8 mouse cellular contexts compared by ENCODE assay signal in the genomic region with DNA sequence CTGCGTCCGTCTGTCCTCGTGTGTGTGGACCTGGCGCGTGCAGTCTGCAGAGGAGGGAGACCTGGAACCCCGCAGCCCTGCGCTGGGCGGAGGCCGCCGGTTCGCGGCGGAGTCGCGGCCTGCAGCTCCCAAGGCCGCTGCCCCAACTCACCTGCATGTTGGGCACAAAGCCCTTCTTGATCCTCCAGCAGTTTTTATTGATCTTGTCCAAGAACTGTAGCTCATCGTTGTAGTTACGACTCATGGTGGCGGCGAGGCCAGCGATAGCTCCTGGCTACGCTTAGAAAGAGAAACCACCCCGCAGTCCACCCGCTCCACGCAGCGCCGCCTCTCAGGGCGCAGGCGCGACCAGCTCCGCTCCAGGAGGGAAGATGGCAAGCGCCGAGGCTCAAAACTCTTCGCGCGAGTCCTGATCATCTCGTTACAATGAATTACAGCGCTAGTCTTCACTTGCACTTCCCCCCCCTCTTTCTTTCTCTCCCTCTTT. TPM values are rescaled to one million over a fixed set of nuclear protein-coding genes. Genes with fewer than 3 reads are reported as not detected.
DNase-seq lines count a peak whose midpoint lies in the region; ATAC-seq lines count a peak whose summit lies in the region.

A gene (minus strand): TSS at position 360 of the 487 bp plus-strand sequence.

- DNase-seq in ES-CJ7 (ENCODE audit: low read depth, low spot score): peak; percentile 95
- peak; percentile 95 for DNase-seq in cerebellum, adult 11 months
- peak; percentile 97 for DNase-seq in forebrain, embryonic 14.5 days (ENCODE audit: low spot score)
- peak; percentile 97 to 99 for DNase-seq in heart, postnatal 14 days
- DNase-seq in layer of hippocampus, adult 11-12 months (ENCODE audit: low spot score): peak; percentile 95
- peak; percentile 96 to 97 for DNase-seq in lung, adult 18-20 months
- peak; percentile 97 for DNase-seq in testis, postnatal 14 days (ENCODE audit: low spot score)

- no peaks in the 10 kb centered on the region for H3K27me3 ChIP-seq in forebrain, embryonic 14.5 days (replicated peaks; ENCODE audit: control insufficient read depth, insufficient read depth, low read length)
- no peaks in the 10 kb centered on the region for H3K27me3 ChIP-seq in neural tube, embryonic 15.5 days (replicated peaks)

- no peaks in the 10 kb centered on the region for H3K9me3 ChIP-seq in forebrain, embryonic 14.5 days (replicated peaks; ENCODE audit: control insufficient read depth, low read length)
- H3K9me3 ChIP-seq in neural tube, embryonic 15.5 days (replicated peaks): no peaks in the 10 kb centered on the region

- peak; percentile 96 for ATAC-seq in forebrain, embryonic 14.5 days
- ATAC-seq in neural tube, embryonic 15.5 days (ENCODE audit: low FRiP score): peak; percentile 95

- peak within 1 kb of the TSS; percentile 94 for H3K9ac ChIP-seq in forebrain, embryonic 14.5 days (ENCODE audit: low read length)
- H3K9ac ChIP-seq in neural tube, embryonic 15.5 days (replicated peaks): peak within 1 kb of the TSS; percentile 82

- intact Hi-C loops in heart, postnatal 14 days (cut with DNase I): loop anchor here (2.0 kb wide), 1 partner anchor 41 kb away; a partner anchor contains a TSS

- H3K4me3 ChIP-seq in forebrain, embryonic 14.5 days (ENCODE audit: low read depth, low read length): peak within 1 kb of the TSS; percentile 95
- H3K4me3 ChIP-seq in neural tube, embryonic 15.5 days (replicated peaks): peak within 1 kb of the TSS; percentile 84

- H3K4me1 ChIP-seq in forebrain, embryonic 14.5 days (ENCODE audit: control insufficient read depth, insufficient read depth, low read length): peaks cover 3% of the 10 kb centered on the region; the same call in 1 of the 2 replicates
- peaks cover 26% of the 10 kb centered on the region for H3K4me1 ChIP-seq in neural tube, embryonic 15.5 days

- H3K27ac ChIP-seq in forebrain, embryonic 14.5 days (ENCODE audit: low read depth, low read length): peak within 1 kb of the TSS; percentile 65; the same call in 1 of the 2 replicates
- H3K27ac ChIP-seq in neural tube, embryonic 15.5 days (replicated peaks): peak within 1 kb of the TSS; percentile 86

- peak within 1 kb of the TSS; percentile 84 for H3K4me2 ChIP-seq in forebrain, embryonic 14.5 days (ENCODE audit: low read length)
- peak within 1 kb of the TSS; percentile 75 for H3K4me2 ChIP-seq in neural tube, embryonic 15.5 days

- under 1% methylated on average over 38 of the region's 38 CpGs for WGBS in forebrain, embryonic 14.5 days
- WGBS in neural tube, embryonic 15.5 days: 0% methylated on average over 38 of the region's 38 CpGs

- peaks cover 27% of the 10 kb centered on the region for H3K36me3 ChIP-seq in forebrain, embryonic 14.5 days (ENCODE audit: control insufficient read depth, insufficient read depth, low read length)
- H3K36me3 ChIP-seq in neural tube, embryonic 15.5 days: peaks cover 20% of the 10 kb centered on the region

RNA-seq across cellular contexts. Expression of the gene that starts here (rescaled TPM):
- polyA plus RNA-seq in forebrain, embryonic 14.5 days (2014; fragmentation: Nextera tagmentation; extraction: Ambion mirVana): 192 and 194 TPM in 2 replicates
- total RNA-seq in heart, postnatal 14 days (2021): 10 to 100 TPM; 71.2 to 73.5 TPM
- 164 and 170 TPM in 2 replicates for polyA plus RNA-seq in neural tube, embryonic 15.5 days (2015; fragmentation: Nextera tagmentation; extraction: Ambion mirVana)

Comparison
In these comparisons a context has a peak if more than half of its experiments do, and no peak if none do; other contexts are left out.
1. Peak in every context shown above with its lines: DNase-seq, ATAC-seq, H3K4me3 ChIP-seq and H3K27ac ChIP-seq.